Mouse (Mus musculus): ENCODE data around the gene Sf3a2. TPM values are rescaled to one million over a fixed set of nuclear protein-coding genes. Genes with fewer than 3 reads are reported as not detected.

Sf3a2 gene
- total RNA-seq, 2 experiments from 2014 or later: 42.7 to 43.6 TPM

GRCm38 (mm10) chr10:80835617-80836016 is 37.6 kb downstream of the Sf3a2 start:
- intact Hi-C loops (cut with DNase I): no loop called here
- DNase-seq (ENCODE audit: low spot score in 2 of 2): no peak

DNA sequence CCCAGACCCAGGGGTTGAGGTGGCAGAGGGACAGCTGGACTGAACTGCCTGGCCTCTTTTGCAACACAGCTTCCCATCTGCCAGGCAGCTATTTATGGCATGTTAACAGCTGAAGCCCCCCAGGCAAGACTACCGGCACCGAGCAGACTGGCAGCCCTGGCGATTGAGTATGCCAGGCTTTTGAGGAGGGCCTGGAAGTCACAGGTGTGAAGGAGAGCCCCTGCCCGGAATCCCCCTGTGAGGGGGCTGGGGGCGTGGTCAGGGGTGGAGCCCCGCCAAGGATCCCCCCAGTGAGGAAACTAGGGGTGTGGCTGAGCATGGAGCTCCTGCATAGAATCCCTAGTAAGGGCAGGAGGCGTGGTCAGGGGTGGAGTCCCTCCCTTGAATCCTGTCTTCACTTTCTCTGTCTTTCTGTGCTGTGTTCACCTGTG is 39.0 kb downstream of the Sf3a2 start:
- DNase-seq (ENCODE audit: low spot score in 2 of 2): no peak
- intact Hi-C loops (cut with DNase I): no loop called here

GRCm38 (mm10) chr10:80837827-80838226 is 39.8 kb downstream of the Sf3a2 start:
- DNase-seq (ENCODE audit: low spot score in 2 of 2): no peak

DNA sequence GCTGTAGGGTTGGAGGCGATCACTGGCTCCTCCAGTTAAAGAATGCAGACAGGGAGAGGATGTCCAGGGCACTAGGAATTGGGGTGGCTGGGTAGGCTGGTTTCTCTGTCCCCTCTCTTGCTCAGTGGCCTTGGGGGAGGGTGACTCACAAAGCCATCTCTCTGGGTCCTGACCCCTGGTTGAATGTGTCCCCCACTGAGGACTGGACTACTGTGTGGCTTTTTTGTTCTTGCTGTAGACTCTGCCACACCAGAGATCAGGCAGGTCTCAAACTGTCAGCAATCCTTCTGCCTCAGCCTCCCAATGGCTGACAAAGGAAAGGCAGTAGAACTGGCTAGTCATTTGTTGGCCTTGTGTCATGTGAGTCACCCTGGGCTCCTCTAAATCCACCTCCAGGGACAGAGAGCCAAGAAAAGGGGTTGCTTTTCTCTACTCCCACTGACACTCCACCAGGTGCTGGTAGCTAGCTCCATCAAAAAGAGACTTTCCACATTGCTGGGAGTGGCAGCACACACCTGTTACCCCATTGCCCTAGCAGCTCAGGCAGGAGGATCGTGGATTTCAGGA is 40.4 kb downstream of the Sf3a2 start:
- intact Hi-C loops (cut with DNase I): no loop called here
- no peak for DNase-seq (ENCODE audit: low spot score in 2 of 2)

More at GRCm38 (mm10) chr10:80837827-80838226, 39.8 kb downstream of the Sf3a2 start:
- intact Hi-C loops (cut with DNase I): no loop called here

- intact Hi-C loops (cut with DNase I): no loop called here
- DNase-seq (ENCODE audit: low spot score in 2 of 2): no peak
These were observed 41.9 kb downstream of the Sf3a2 start for GRCm38 (mm10) chr10:80839848-80840247.

DNA sequence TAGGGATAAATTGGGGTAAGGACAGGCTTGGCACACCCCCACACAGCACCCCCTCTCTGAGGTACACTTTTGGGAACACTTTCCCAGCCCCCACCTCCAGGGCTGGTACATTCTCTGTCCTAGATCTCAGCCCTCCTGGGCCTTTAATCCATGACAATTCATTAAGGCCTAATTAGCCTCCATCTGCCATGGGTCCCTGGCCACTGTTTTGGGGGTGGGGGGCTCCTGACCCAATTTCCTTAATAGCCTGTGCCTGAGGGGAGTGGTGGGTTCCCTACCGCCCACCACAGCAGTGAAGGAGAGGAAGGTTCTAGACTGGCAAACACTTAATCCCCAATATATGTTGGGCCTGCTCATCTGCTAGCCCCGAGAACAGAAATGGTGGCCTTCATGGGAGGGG is 43.7 kb downstream of the Sf3a2 start:
- intact Hi-C loops (cut with DNase I): no loop called here
- no peak for DNase-seq (ENCODE audit: low spot score in 2 of 2)

DNA sequence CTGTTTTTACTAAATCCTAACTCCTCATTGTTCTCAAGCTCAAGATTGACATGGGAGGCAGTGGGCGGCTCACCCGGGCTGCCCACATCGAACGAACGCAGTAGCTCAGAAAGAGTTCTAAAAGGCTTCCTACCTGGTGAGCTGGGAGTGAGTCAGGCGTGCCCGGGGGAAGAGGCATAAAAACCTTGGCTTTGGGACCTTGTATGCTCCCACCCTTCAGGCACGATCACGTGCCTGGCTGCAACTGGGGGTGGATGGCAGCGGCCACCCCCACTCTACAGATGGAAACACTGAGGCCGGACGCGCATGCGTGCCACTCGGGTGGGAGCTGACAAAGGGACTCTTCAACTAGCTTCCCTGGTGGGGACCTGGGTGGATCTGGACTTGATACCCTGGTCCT is 44.3 kb downstream of the Sf3a2 start:
- intact Hi-C loops (cut with DNase I): no loop called here
- no peak for DNase-seq (ENCODE audit: low spot score in 2 of 2)

DNA sequence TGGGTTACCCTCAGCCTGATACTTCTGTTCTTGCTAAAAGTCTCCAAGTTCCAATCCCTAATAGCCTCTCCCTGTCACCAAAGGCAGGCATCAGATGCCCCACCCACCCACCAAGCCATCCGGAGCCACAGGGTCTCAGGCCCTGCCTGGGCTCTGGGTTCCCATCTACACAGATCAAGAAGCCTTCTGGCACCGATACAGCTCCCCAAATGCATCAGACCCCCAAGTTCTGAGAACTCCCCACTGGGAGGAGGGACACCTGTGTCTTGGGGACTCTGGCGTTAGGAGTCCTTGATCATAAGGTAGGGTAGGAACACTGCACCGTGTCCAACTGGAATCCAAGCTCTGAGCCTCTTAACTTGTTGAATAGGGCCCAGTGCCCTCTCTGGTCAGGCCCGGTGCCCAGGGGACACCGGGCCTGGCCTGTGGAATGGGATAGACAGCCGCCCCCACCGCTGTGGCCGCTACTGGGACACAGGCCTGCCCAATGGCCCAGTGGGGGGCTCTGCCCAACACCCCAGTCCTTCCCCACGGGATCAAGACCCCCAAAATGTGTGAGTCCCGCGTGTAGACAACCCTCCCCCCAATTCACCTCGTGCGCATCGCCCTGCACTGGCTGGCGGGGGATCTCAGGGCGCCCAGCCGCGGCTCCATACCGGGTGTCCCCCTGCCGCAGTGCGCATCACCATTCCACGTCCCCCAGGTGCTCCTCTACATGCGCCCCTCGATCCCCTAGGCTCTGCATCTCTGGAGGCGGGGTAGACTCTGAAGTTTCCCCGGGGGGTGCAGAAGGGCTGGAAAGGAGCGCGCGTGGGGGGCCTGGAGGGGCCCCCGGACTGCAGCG is 45.3 kb downstream of the Sf3a2 start:
- intact Hi-C loops (cut with DNase I): no loop called here
- DNase-seq (ENCODE audit: low spot score in 2 of 2): no peak

DNA sequence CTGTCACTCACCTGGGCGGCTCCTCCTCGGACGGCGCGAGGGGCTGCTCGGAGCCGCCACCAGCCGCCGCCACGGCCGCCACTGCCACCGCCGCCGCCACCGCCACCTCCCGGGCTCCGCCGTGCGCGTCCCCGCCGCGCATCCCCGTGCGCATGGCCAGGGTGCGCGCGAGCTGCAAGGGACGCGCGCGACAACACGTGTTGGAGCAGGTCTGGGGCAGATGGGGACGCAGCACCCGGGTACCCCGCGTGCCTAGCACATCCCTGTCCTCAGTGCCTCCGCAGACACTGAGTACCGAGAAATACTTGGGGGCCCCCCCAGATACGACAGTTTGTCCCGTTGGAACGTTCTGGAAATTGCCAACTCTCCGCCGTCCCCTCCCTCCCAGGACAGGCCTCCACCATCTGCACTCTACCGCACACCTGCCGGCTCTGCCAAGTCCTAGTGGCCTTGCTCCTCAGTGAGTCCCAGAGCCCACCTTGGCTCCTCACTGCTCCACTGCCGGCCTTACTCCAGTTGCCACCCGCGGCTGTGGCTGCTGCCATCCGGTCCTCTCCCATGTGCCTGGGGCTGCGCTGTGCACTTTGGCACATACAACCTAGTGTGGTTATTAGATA is 46.0 kb downstream of the Sf3a2 start, which contains the start of gene Lingo3:
Gene Lingo3 (minus strand): TSS at position 109 of the 617 bp plus-strand sequence.
- intact Hi-C loops (cut with DNase I): no loop called here
- peak; percentile 63 to 76 for DNase-seq (ENCODE audit: low spot score in 2 of 2)

DNA sequence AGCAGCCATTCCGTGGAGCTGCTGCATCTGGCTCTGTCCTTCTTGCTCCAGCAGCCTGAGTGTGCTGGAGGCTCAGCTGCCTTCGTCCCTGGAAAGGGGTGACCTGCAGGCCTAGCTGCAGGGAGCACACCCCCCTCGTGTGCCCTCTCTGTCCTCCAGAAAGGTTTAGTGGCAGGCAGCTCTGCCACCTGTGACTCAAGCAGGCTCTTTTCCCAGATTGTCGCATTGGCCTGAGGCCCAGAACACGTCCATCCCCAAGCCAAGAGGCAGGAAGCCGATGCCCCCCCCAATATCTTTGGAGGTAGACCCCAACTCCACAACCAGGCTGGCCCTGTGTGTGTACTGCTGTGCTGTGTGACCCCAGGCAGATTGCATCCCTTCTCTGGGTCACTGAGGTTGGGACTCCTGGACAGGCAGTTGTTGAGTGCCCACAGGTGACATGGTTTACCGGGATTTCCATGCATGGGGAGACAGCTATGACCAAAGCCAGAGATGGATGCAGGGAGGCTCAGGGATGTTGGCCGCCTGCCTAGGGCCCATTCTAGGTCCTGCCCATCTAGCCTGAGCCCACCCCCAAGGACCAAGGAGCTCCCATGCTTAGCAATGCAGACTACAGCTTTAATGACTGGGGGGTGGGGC is 47.2 kb downstream of the Sf3a2 start:
- no peak for DNase-seq (ENCODE audit: low spot score in 2 of 2)
- intact Hi-C loops (cut with DNase I): no loop called here

- intact Hi-C loops (cut with DNase I): no loop called here
- DNase-seq (ENCODE audit: low spot score in 2 of 2): peak; percentile 52 to 69
These were observed 47.7 kb downstream of the Sf3a2 start for GRCm38 (mm10) chr10:80845732-80846131.

- no peak for DNase-seq (ENCODE audit: low spot score in 2 of 2)
- intact Hi-C loops (cut with DNase I): no loop called here
These were observed 50.6 kb downstream of the Sf3a2 start for GRCm38 (mm10) chr10:80848571-80848970.

Small RNA genes lying within 50 kb of the gene (microRNA-seq; reads per million reads assigned to microRNA genes)
- 4.0 to 5.0 reads per million in 2 experiments for gene Mir1982

Other genes starting within 250 kb of the Sf3a2 start
- gene Rexo1, start 236.6 kb upstream of the Sf3a2 start, total RNA-seq (2021): 10 to 100 TPM; 44.5 to 46.3 TPM
- gene Klf16, start 220.9 kb upstream of the Sf3a2 start, total RNA-seq (2021): 10 to 100 TPM; 46.7 to 48.0 TPM
- gene Abhd17a, start 207.9 kb upstream of the Sf3a2 start, total RNA-seq (2021): 100 to 1,000 TPM; 212 to 220 TPM
- 10 to 100 TPM; 35.8 to 39.3 TPM for gene Scamp4, start 195.3 kb upstream of the Sf3a2 start, total RNA-seq (2021)
- gene Adat3, start 195.3 kb upstream of the Sf3a2 start, total RNA-seq (2021): 1 to 10 TPM; 2.8 TPM
- gene Gm49322, start 192.2 kb upstream of the Sf3a2 start, total RNA-seq (2021): 1 to 10 TPM; 2.6 to 2.8 TPM
- 100 to 1,000 TPM; 188 to 196 TPM for gene Csnk1g2, start 175.4 kb upstream of the Sf3a2 start, total RNA-seq (2021)
- gene Btbd2, start 141.1 kb upstream of the Sf3a2 start, total RNA-seq (2021): 10 to 100 TPM; 88.3 to 93.5 TPM
- 10 to 100 TPM; 38.4 to 46.7 TPM for gene Mknk2, start 120.1 kb upstream of the Sf3a2 start, total RNA-seq (2021)
- gene Mob3a, start 96.2 kb upstream of the Sf3a2 start, total RNA-seq (2021): 10 to 100 TPM; 15.0 to 20.2 TPM
- 10 to 100 TPM; 52.8 to 55.3 TPM for gene Izumo4, start 96.0 kb upstream of the Sf3a2 start, total RNA-seq (2021)
- 100 to 1,000 TPM; 143 to 147 TPM for gene Ap3d1, start 55.9 kb upstream of the Sf3a2 start, total RNA-seq (2021)
- 10 to 100 TPM; 59.1 to 66.7 TPM for gene Dot1l, start 43.0 kb upstream of the Sf3a2 start, total RNA-seq (2021)
- gene Plekhj1, start 428 bp downstream of the Sf3a2 start, total RNA-seq (2021): 10 to 100 TPM; 60.0 to 62.8 TPM
- gene Amh, start 7.0 kb downstream of the Sf3a2 start, total RNA-seq (2021): 1 to 10 TPM; 1.6 to 1.9 TPM
- 1 to 10 TPM; 2.5 to 2.9 TPM for gene Jsrp1, start 15.3 kb downstream of the Sf3a2 start, total RNA-seq (2021)
- 100 to 1,000 TPM; 433 to 483 TPM for gene Oaz1, start 28.5 kb downstream of the Sf3a2 start, total RNA-seq (2021)
- 10 to 100 TPM; 30.0 to 33.0 TPM for gene Lingo3, start 45.8 kb downstream of the Sf3a2 start, total RNA-seq (2021)
- gene Lsm7, start 57.0 kb downstream of the Sf3a2 start, total RNA-seq (2021): 10 to 100 TPM; 46.4 to 52.7 TPM
- gene Sppl2b, start 57.1 kb downstream of the Sf3a2 start, total RNA-seq (2021): 10 to 100 TPM; 81.8 to 89.3 TPM
- gene Tmprss9, start 73.7 kb downstream of the Sf3a2 start, total RNA-seq (2021): under 1 TPM; 0.13 to 0.18 TPM
- gene Timm13, start 102.8 kb downstream of the Sf3a2 start, total RNA-seq (2021): 100 to 1,000 TPM; 145 to 157 TPM
- 10 to 100 TPM; 19.7 to 20.1 TPM for gene Lmnb2, start 120.0 kb downstream of the Sf3a2 start, total RNA-seq (2021)
- gene Gadd45b, start 131.9 kb downstream of the Sf3a2 start, total RNA-seq (2021): 10 to 100 TPM; 11.9 to 12.5 TPM
- 100 to 1,000 TPM; 120 to 135 TPM for gene Gng7, start 216.7 kb downstream of the Sf3a2 start, total RNA-seq (2021)
- gene Diras1, start 227.5 kb downstream of the Sf3a2 start, total RNA-seq (2021): 100 to 1,000 TPM; 113 to 117 TPM
- gene Slc39a3, start 239.2 kb downstream of the Sf3a2 start, total RNA-seq (2021): 10 to 100 TPM; 70.9 to 76.3 TPM

All from left cerebral cortex, postnatal 14 days (tissue).